Mouse (Mus musculus) layer of hippocampus, postnatal 10 days (tissue): ENCODE measurements around the gene Ppp1r11. TPM values are rescaled to one million over a fixed set of nuclear protein-coding genes. Genes with fewer than 3 reads are reported as not detected.

Source experiments
- DNase-seq, 2 experiments: peaks; one replicate each; pipeline ENCODE4 v3.0.0; 2021; ENCODE audit warnings: low spot score in 2 of 2
- total RNA-seq, 2 experiments: library from RNA; stranded (reverse); gene quantifications; 2 replicates each; pipeline ENCODE4 v1.2.3; 2021

Ppp1r11 gene
- total RNA-seq, 2 experiments from 2014 or later, result 88.2 to 100 TPM

GRCm38 (mm10) chr17:36966875-36967274 is 15.3 kb upstream of the Ppp1r11 start:
- no peak for DNase-seq

GRCm38 (mm10) chr17:36961125-36961524 is 9.6 kb upstream of the Ppp1r11 start:
- no peak for DNase-seq

DNA sequence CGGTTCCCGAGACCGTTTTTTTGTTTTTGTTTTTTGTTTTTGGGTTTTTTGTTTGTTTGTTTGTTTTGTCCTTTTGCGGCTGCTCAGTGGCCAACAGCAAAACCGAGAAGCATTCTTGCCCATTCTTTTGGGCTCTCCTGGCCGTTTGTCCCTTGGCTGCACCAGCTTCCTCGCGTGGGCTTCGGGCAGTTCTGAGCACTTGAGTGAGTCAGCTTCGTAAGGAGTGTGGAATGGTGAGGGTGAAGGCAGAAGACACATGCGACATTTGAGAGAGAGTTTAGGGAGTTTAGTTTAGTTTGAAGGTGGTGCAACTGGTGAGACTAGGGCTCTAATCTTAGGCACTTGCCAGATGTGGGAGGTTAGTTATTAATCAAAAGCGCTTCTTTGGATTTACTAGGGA is 7.3 kb upstream of the Ppp1r11 start:
- no peak for DNase-seq

DNA sequence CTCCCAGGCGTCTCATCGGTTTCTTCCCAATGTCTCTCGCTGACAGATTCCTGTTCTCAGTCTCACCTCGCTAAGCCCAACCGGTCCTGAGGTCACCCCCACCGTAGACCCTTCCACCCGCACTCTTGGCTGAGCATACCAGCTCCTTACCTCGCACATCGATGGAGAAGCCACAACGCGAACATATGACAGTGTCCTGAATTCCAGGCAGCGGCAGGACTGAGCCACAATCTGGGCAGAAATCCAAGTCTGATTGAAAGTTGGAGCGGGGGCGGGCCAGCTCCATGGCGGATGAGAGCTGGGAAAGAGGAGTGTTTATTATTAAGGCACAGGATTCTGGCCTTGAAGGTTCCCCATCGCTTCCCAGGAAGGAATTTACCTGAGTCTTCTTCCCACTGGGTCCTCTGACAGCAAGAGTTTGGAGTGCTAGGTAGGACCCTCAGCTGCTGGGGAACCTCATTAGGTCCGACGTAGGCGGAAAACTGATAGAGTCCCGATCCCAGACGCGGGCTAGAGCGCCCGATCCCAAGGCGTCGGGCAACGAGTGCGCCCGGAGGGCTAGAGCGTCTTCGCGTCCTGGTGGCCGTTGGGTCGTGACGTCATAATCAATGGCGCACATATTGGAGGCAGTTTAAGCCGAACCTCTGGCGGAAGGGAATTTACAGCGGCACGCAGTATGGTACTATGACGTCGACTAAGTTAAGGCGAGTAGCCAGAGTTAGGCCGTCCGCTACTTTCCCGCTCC is 6.6 kb upstream of the Ppp1r11 start, which contains the start of the genes Znrd1 and Znrd1as:
TSS of gene Znrd1 (minus strand) at position 561 of the 745 bp plus-strand sequence.
TSS of gene Znrd1as (plus strand) at position 594 of the 745 bp plus-strand sequence.
- peak; percentile 90 to 94 for DNase-seq

DNA sequence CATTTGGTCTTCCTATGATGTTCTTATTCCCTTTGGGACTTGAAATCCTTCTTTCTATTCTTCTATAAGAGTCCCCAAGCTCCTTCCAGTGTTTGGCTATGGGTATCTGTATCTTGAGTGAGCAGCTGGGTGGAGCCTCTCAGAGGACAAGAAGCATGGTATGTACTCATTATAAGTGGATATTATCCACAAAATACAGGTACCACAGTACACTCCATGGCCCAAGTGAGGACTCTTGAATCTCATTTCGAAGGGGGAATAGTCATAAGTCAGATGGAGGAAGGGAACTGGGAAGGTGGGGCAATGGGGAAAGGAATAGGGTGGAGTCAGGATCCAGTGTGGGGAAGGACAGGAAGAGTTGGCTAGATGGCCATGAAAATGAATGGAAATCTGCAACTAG is 1.5 kb upstream of the Ppp1r11 start:
- no peak for DNase-seq

GRCm38 (mm10) chr17:36952631-36953030 is 1.1 kb upstream of the Ppp1r11 start:
- DNase-seq, result no peak

DNA sequence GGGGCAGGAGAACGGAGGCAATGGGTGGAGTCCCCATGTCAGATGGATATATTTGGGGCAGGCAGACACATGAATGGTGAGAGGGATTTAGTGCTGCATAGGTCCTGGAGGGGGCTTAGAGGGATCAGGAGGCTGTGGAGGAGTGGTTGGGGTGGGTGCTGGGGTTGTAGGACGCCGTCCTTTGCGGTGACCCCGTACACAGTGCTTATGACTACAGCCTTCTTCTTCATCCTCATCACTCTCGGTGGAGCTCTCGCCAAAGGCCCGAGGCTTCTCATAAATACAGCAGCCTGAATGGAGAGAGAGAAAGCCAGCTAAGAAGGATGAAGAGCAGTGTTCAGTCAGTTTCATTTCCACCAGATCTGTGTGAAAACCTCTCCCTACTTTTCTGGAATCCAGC is 2.3 kb downstream of the Ppp1r11 start:
- no peak for DNase-seq

- no peak for DNase-seq
These were observed 3.3 kb downstream of the Ppp1r11 start for GRCm38 (mm10) chr17:36948286-36948685.

- DNase-seq, result peak; percentile 59 to 74
These were observed 4.3 kb downstream of the Ppp1r11 start for GRCm38 (mm10) chr17:36947051-36947819.

DNA sequence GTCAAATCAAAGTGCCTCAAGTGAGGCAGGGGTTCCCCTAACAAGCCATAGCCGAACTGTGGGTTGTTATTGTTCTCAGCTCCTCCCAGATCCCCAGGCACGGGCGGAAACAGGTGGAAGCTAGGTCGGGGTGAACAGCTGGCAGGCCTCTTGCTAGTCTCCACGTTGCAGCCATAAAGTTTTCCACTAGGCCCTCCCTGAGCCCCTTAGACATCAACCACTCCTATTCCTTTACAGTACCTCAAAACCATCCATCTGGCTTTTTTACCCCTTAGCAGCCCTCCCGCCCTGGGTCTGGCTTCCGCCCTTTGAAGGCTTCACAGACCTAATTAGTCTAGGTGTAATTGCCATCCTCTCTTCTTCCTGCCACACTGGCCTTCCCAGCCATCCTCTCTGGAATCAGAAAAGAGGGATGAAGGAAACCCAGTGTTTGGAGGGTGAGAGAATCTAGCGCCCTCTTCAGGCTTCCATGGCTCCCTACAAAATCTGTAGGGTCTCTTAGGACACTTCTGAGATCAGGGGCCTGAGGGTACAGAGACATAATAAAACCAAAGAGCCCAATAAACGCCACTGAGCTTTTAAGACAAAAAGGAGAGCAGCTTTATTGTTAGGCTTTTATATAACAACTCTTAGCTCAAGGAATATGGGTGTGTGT is 7.3 kb downstream of the Ppp1r11 start:
- no peak for DNase-seq

DNA sequence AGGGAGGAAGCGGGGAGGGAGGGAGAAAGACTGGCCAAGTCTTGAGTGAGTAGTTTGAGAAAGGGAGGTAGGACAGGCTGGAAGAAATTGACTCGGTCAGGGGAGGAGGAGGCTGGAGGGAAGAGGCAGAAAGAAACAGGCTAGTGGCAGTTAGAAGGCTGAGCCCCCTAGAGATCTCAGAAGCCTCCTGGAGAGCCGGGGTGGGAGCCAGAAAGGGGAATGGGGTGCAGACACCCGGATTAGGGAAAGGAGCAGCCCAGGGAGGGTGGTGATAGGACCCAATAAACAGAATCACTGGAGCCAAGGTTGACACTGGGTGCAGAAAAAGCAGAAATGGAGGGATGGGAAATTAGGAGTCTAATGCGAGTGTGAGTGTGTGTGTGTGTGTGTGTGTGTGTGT is 7.8 kb downstream of the Ppp1r11 start:
- DNase-seq, result no peak

- DNase-seq, result no peak
These were observed 8.6 kb downstream of the Ppp1r11 start, which contains the start of gene Rnf39 for GRCm38 (mm10) chr17:36942791-36943471. Gene Rnf39 (plus strand): TSS chr17:36942918.

GRCm38 (mm10) chr17:36942391-36942790 is 9.2 kb downstream of the Ppp1r11 start:
- DNase-seq, result peak in 1 of 2 experiments; percentile 52

- DNase-seq, result no peak
These were observed 13.5 kb downstream of the Ppp1r11 start for GRCm38 (mm10) chr17:36938056-36938455.

GRCm38 (mm10) chr17:36931806-36932205 is 19.7 kb downstream of the Ppp1r11 start:
- no peak for DNase-seq

DNA sequence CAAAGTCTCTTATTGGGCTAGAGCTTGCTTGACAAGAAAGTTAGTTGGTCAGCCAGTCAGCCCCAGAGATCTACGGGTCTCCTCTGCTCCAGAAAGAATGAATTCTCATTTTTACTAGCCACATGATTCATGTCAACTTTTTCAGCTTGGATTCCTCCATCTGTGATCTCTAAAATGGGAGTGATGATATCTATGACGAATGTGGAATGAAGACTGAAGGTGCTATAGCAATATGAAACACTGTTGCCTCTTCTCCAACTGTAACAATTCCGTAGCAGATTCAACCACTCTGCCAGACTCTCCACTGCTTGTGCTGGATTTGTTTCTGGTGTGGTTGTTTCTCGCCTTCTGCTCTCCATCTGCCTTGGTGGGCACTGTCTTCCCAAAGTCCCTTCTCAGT is 20.4 kb downstream of the Ppp1r11 start:
- DNase-seq, result no peak

- no peak for DNase-seq
These were observed 21.3 kb downstream of the Ppp1r11 start for GRCm38 (mm10) chr17:36930233-36930632.

DNA sequence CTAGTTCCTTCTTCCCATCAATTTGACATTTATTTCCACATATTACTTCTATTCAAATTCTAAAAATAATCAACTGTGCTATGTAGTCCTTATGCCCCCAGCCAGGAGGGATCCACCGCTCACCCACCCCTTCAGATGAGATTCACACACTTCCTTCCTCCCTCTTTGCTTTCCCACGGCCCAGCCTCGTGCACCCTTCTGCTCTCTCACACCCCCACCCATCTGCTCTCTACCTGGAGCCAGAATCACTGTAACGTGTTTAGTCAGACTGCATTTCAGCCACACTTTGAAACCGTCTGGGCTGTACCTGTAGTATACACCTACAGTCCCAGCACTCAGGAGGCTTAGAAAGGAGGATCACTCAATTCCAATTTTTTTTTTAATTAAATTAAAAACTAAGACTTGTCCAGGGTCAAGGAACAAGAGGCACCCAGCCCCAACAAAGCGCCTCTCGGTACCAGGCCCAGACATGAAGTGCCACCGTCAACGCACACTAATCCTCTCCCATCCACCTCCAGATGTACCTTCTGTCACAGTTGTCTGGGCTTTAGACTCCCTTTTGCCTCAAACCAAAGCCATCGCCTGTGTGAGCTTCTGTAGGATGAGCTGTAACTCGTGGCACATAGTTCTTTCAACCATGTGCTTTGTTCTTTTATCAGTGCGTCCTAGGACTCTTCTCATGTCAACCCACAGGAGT is 22.2 kb downstream of the Ppp1r11 start:
- DNase-seq, result no peak

GRCm38 (mm10) chr17:36927496-36928120 is 23.9 kb downstream of the Ppp1r11 start:
- DNase-seq, result no peak

- no peak for DNase-seq
These were observed 28.1 kb downstream of the Ppp1r11 start for GRCm38 (mm10) chr17:36923491-36923890.
